Mouse (Mus musculus) lung, postnatal 36 days (tissue): Measurements from ENCODE around the gene Stxbp5.
A peak's percentile ranks its signal among the peaks of the same experiment; 100 is the strongest.

Experiments
- DNase-seq: peaks from one replicate; pipeline ENCODE4 v3.0.0; 2022; ENCODE audit warnings: mixed read lengths

Stxbp5 gene

DNA sequence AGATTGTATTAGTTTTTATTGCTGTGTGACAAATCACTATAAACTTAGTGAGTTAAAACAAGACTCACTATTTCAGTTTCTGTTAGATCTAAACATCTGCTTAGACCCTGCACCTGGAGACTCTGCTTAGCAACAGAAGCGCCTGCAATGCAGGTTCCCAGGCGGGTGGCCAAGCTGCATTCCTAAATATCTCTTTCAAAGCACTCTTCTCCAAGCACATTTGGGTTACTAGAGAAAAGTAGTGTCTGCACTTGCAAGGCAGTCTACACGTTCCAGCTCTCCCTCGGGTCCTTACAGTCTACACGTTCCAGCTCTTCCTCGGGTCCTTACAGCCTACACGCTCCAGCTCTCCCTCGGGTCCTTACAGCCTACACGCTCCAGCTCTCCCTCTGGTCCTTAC lies 44.1 kb downstream of the Stxbp5 start:
- DNase-seq, result no peak

DNA sequence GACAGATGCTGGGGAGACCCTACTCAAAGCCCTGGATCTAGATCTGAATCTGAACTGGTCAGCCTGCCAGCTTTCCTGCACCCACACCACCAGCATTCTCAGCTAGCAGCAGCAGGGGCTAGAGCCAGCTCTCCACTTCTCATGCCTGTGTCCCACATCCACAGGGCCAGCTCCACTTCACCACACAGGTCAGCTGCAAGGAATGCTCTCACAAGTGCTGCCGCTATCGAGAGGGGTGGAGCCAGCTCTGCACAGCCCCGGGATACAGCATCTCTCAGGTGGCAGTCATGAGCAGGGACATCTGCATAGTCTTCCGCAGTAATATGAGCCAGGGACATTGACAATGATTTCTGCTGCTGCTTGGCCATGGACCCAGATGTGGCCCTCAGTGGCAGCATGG lies 54.5 kb downstream of the Stxbp5 start:
- DNase-seq, result peak; percentile 48

DNA sequence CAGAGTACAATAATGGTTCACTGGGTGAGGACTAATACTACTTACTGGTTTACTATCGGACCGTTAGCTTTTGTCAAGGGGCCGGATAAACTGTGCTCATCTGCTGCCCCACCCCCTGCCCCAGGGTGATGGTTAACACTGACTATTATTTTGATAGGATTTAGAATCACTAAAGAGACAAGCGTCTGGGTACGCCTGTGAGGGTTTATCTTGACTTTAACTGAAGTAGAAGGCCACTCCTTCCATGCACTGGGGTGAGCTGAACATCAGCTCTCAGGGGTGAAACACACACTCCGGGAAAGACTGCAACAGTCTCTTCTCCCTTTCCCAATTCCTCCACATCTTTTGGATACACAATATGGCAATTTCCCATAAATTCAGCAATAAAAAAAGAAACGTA lies 61.5 kb downstream of the Stxbp5 start:
- no peak for DNase-seq

GRCm38 (mm10) chr10:9834986-9835385 lies 65.9 kb downstream of the Stxbp5 start:
- DNase-seq, result no peak

DNA sequence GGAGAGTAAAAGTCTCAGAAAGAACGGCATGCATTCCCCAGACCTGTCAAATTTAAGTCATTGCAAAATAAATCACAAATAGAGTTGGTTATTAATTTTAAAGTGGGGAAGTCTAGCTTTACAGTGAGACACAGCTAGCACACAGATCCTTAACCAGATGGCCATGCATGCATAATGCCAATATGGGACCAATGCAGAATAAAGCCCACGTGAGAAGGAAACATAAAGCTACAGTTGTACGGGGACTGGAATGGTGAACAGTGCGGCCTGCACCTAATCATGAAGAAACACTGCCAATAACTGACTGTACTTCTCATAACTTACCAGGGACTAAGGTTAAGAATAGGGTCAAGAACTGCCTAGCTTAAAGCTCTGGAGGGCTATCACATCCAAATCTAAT lies 67.9 kb downstream of the Stxbp5 start:
- DNase-seq, result no peak

GRCm38 (mm10) chr10:9829744-9830143 lies 71.1 kb downstream of the Stxbp5 start:
- no peak for DNase-seq

DNA sequence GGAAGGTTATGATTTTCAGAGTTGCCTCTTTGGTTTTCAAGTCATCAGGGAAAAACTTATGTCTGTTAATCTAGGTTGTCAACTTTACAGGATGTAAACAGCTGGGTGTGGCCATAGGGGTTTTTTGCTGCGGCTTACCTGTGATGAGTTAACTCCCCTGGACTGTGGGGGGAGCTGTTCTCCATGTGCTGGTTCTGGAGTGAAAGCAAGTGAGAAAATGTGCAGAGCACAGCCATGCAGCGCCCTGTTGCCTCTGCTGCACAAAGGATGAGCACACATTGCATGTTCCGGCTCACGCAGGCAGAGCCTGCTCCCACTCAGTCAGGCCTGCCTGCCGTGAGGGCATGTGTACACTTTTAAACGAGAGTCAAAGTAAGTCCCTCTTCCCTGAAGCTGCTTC lies 79.6 kb downstream of the Stxbp5 start:
- DNase-seq, result peak; percentile 55

DNA sequence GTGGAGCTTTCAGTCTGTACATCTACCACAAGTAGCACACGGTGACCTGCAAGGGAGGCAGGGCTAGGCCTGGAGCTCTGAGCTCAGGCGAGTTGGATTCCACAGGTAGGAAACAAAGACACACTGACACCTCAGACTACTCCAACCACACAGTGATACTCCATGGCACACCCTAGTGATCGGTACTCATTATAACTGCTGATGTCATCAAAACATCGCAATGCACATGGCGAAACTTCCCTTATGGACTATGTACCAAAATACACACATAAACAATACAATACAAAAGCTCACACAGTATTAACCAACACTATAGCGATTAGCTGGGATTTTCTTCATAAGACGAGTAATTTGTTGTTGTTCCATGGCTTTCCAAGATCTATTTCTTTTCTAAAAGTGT lies 82.3 kb downstream of the Stxbp5 start:
- no peak for DNase-seq

DNA sequence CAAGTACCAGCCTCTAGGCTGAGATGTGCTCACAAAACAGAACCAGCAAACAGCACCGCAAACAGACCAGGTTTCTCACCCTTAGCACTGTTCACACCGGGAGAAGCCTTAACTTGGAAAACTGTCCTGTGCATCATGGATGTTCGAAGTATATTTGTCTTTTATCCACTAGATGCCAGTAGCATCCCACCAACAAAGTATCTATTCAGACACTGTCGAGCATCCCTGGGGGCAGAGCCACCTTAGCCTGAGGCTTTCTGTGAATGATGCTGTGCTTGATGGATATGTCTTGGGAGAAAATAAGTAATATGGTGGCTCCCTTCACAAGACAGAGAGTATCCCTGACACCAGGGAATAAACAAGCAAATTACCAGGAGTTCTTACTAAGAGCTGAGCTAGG lies 87.0 kb downstream of the Stxbp5 start:
- no peak for DNase-seq

DNA sequence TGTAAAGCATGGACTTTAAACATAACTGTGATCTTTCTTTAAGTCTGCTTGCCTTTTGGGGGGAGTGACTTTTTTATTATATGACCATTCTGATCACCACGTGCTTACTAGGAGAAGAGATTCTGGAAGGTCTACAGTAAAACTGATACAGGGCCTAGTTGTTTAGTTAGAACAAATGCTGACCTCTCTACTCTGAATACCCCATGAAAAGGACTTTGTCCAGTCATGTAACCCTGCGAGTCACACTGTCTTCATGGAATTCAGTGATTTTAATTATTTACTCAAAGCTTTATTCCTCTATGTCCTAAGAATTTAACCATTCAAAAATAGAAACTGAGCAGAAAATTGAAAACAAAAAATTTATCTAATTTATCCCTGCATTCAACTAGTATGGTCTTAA lies 93.3 kb downstream of the Stxbp5 start:
- no peak for DNase-seq

- no peak for DNase-seq
Measured at GRCm38 (mm10) chr10:9805341-9805740, 95.5 kb downstream of the Stxbp5 start.

- DNase-seq, result no peak
Measured at GRCm38 (mm10) chr10:9803126-9803525, 97.8 kb downstream of the Stxbp5 start.

- DNase-seq, result no peak
Measured at GRCm38 (mm10) chr10:9801571-9801970, 99.3 kb downstream of the Stxbp5 start.

- DNase-seq, result no peak
Measured at GRCm38 (mm10) chr10:9799085-9799484, 101.8 kb downstream of the Stxbp5 start.

GRCm38 (mm10) chr10:9796429-9796828 lies 104.5 kb downstream of the Stxbp5 start:
- DNase-seq, result peak; percentile 6

DNA sequence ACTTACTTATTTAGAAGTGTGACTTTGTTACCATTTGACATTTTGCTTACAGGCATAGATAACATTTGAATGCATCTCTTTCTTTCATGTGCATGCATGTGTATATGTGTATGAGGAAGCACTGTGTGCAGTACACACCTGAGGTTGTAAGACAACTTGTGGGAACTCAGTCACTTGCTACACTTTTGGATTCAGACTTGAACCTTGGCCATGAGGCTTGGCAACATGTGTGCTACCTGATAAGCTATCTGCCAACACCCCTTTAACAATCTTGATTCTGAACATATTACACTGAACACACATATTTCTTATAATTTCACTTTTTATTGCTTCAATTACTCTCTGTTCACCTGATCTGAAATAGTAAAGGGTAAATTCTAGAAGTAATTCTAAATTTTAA lies 106.5 kb downstream of the Stxbp5 start:
- DNase-seq, result no peak

DNA sequence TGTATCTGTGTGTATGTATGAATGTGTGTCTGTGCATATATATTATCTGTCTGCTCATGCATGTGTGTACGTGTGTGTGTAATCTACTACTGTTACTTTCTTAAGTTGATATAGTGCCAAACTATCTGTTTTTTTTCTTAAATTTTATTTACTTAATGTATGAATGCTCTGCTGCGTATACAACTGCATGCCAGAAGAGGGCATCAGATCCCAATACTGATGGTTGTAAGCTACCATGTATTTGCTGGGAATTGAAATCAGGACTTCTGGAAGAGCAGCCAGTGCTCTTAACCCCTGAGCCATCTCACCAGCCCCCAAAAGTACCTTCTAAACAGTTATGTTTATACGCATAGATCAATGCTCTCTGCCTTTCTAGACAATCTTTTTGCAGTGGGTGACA lies 109.9 kb downstream of the Stxbp5 start:
- no peak for DNase-seq

DNA sequence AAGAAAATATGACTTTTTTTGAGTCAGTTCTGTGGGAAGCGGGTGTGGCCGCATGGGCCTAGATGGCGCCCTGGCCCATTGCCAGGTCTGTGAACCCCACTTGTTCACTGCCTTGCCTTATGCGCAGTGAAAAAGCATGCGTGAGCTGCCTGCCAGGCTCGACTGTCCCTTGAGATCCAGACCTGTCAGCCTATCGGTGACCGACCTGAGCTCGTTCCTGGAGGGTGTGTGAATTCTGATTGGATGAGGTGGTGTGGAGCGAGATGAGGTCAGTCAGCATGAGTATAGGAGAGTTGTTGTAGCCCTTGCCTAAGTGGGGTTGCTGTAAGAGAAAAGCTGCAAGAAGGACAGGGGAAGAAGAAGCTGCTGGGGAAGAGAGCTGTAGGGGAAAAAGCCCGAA lies 114.4 kb downstream of the Stxbp5 start:
- DNase-seq, result no peak

- DNase-seq, result no peak
Measured at GRCm38 (mm10) chr10:9785651-9786050, 115.2 kb downstream of the Stxbp5 start.

GRCm38 (mm10) chr10:9779864-9780263 lies 121.0 kb downstream of the Stxbp5 start:
- DNase-seq, result no peak

- DNase-seq, result no peak
Measured at GRCm38 (mm10) chr10:9770261-9770660, 130.6 kb downstream of the Stxbp5 start.

DNA sequence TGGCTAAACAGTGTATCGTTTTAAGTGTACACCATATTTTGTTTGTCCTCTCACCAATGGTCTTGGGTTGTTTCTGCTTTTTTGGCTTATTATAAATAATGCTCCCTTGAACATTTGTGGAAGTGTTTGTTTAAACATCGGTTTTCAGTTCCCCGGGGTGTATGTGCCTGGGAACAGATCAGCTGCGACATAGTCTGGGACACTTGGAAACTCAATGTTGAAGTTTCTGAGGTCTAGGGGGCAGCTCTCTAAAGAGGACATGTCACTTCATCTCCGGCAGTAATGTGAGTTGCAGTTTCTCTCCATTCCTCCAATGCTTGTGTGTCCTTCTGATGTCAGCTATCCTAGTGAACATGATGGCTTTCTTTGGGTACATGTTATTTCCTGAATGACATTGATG lies 137.0 kb downstream of the Stxbp5 start:
- peak; percentile 16 for DNase-seq

GRCm38 (mm10) chr10:9760264-9760663 lies 140.6 kb downstream of the Stxbp5 start:
- no peak for DNase-seq

- no peak for DNase-seq
Measured at GRCm38 (mm10) chr10:9756546-9756945, 144.3 kb downstream of the Stxbp5 start.

GRCm38 (mm10) chr10:9754893-9755541 lies 145.9 kb downstream of the Stxbp5 start:
- DNase-seq, result peak; percentile 78

GRCm38 (mm10) chr10:9733861-9734260 lies 167.0 kb downstream of the Stxbp5 start:
- DNase-seq, result no peak
